Mouse (Mus musculus) hindbrain, embryonic 15.5 days (tissue): ENCODE measurements around the gene Cacna1c. TPM values are rescaled to one million over a fixed set of nuclear protein-coding genes. Genes with fewer than 3 reads are reported as not detected.

ENCODE experiments used
- ATAC-seq: fragments of 200-750 bp; cut with Nextera tagmentation; 2 replicates; pipeline ENCODE4 v1.8.0; 2017; ENCODE audit warnings: low read depth, moderate number of reproducible peaks, moderate TSS enrichment; ENCODE audit not compliant: low FRiP score
- H3K27ac ChIP-seq: fragments of 300-500 bp; sonication (generic); replicated peaks from 2 replicates; pipeline ENCODE4 v1.5.1; 2015; ENCODE audit warnings: mild to moderate bottlenecking, inconsistent platforms
- H3K27me3 ChIP-seq: fragments of 300-500 bp; sonication (generic); 2 replicates; pipeline ENCODE4 v1.6.1; 2015; ENCODE audit warnings: control low read depth, inconsistent platforms
- H3K36me3 ChIP-seq: fragments of 300-500 bp; sonication (generic); 2 replicates; pipeline ENCODE4 v1.6.1; 2015; ENCODE audit warnings: control low read depth, inconsistent platforms
- H3K4me1 ChIP-seq: fragments of 300-500 bp; sonication (generic); replicated peaks from 2 replicates; pipeline ENCODE4 v1.6.1; 2015; ENCODE audit warnings: control low read depth, inconsistent platforms
- H3K4me2 ChIP-seq: fragments of 300-500 bp; sonication (generic); 2 replicates; pipeline ENCODE4 v1.6.1; 2015; ENCODE audit warnings: moderate library complexity, mild to moderate bottlenecking, inconsistent platforms
- H3K4me3 ChIP-seq: fragments of 300-500 bp; sonication (generic); 2 replicates; pipeline ENCODE4 v1.5.1; 2015; ENCODE audit warnings: mild to moderate bottlenecking, inconsistent platforms
- H3K9ac ChIP-seq: fragments of 300-500 bp; sonication (generic); 2 replicates; pipeline ENCODE4 v1.6.1; 2015; ENCODE audit warnings: inconsistent platforms
- H3K9me3 ChIP-seq: fragments of 300-500 bp; sonication (generic); 2 replicates; pipeline ENCODE4 v1.6.1; 2016; ENCODE audit warnings: control low read depth, inconsistent platforms
- WGBS: fragments of 180-500 bp; shearing (Covaris S2); methylation state at CpG from one replicate; pipeline ENCODE4 v1.1.7; 2015; 5-methylcytosine and 5-hydroxymethylcytosine counted together
- polyA plus RNA-seq: library from polyadenylated mRNA; unstranded; fragments of >200 nt; fragmentation: Nextera tagmentation; extraction: Ambion mirVana; gene quantifications from 2 replicates; pipeline ENCODE4 v1.2.1, GENCODE M21; 2015

The Cacna1c gene
- polyA plus RNA-seq, 1 experiment from 2014 or later = 7.0 TPM

- H3K4me1 ChIP-seq = peaks cover 4% of the 10 kb centered on the region; the same call in 1 of the 2 replicates
- H3K4me3 ChIP-seq = no peak overlapping the region
- ATAC-seq = no peak
- WGBS = 50% methylated on average over 7 of the region's 7 CpGs
- H3K4me2 ChIP-seq = no peak overlapping the region
- H3K9ac ChIP-seq = no peak overlapping the region
- H3K36me3 ChIP-seq = no peaks in the 10 kb centered on the region
- H3K27me3 ChIP-seq = no peaks in the 10 kb centered on the region
- no peaks in the 10 kb centered on the region for H3K9me3 ChIP-seq
- no peak overlapping the region for H3K27ac ChIP-seq
Observed at GRCm38 (mm10) chr6:118870241-118870841, 325.9 kb downstream of the Cacna1c start.

GRCm38 (mm10) chr6:118867384-118867783, 328.8 kb downstream of the Cacna1c start:
- 83% methylated on average over 7 of the region's 7 CpGs for WGBS
- no peak for ATAC-seq
- no peaks in the 10 kb centered on the region for H3K36me3 ChIP-seq
- no peak overlapping the region for H3K4me2 ChIP-seq
- no peak overlapping the region for H3K4me3 ChIP-seq
- peaks cover 4% of the 10 kb centered on the region; the same call in 1 of the 2 replicates for H3K4me1 ChIP-seq
- no peak overlapping the region for H3K27ac ChIP-seq
- H3K9ac ChIP-seq = no peak overlapping the region
- no peaks in the 10 kb centered on the region for H3K9me3 ChIP-seq
- H3K27me3 ChIP-seq = no peaks in the 10 kb centered on the region

- 73% methylated on average over 3 of the region's 3 CpGs for WGBS
- H3K9ac ChIP-seq = no peak overlapping the region
- H3K27me3 ChIP-seq = no peaks in the 10 kb centered on the region
- H3K36me3 ChIP-seq = no peaks in the 10 kb centered on the region
- no peaks in the 10 kb centered on the region for H3K9me3 ChIP-seq
- no peak for ATAC-seq
- H3K27ac ChIP-seq = no peak overlapping the region
- no peak overlapping the region for H3K4me3 ChIP-seq
- H3K4me1 ChIP-seq = peaks cover 4% of the 10 kb centered on the region; the same call in 1 of the 2 replicates
- no peak overlapping the region for H3K4me2 ChIP-seq
Observed at GRCm38 (mm10) chr6:118866889-118867288, 329.3 kb downstream of the Cacna1c start.

- ATAC-seq = no peak
- Histone ChIP-seq H3K9ac (no peak overlapping the region), H3K27me3 (no peaks in the 10 kb centered on the region), H3K27ac (no peak overlapping the region), H3K36me3 (no peaks in the 10 kb centered on the region), H3K4me1 (peaks cover 4% of the 10 kb centered on the region; the same call in 1 of the 2 replicates), H3K9me3 (no peaks in the 10 kb centered on the region), H3K4me3 (no peak overlapping the region), H3K4me2 (no peak overlapping the region)
- WGBS = 72% methylated on average over 5 of the region's 5 CpGs
Observed at GRCm38 (mm10) chr6:118865777-118866380, 330.3 kb downstream of the Cacna1c start.

DNA sequence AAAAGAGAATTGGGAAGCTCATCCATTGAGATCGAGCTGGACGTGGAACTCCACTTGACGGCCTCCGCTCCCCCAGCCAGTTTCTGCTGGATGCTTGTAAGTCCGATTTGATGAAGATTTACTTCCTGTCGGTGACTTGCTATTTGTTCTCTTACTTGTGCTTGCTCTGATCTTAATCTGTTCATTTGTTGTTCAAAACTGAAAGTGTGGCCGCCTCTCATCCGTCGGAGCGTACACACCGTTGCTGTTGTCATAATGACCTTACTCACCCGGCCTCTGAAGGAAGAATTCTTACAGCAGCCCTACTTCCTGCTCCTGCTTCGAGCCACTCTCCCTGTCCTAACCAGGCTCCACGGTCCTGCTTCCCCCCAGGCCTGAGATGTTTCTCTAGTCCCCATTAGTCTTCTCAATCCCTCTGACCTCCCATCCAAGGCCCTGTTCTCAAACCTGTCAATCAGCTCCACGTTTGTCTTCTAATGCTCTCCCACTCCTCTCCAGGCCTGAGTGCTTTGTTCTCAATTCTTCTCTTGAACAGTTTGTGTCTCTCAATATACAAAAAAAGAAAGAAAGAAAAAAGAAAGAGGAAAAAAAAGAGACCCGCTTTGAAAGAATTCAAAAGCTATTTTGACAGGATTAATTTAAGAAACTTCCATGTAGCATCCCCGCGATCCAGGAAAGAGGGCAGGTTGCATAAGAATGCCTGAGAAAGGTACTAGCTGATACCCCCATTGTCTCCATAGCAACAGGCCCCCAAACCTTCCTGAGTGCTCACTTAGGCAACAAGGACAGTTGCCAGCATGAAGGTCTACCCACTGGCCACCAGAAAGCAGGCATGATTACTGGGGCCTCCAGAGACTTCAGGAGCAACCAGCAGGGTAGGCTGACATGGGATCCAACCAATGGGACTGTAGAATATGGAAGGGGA, 331.3 kb downstream of the Cacna1c start:
- Histone ChIP-seq H3K9me3 (no peaks in the 10 kb centered on the region), H3K4me1 (peaks cover 4% of the 10 kb centered on the region; the same call in 1 of the 2 replicates), H3K4me2 (no peak overlapping the region), H3K9ac (no peak overlapping the region), H3K36me3 (no peaks in the 10 kb centered on the region), H3K27ac (no peak overlapping the region), H3K4me3 (no peak overlapping the region), H3K27me3 (no peaks in the 10 kb centered on the region)
- no peak for ATAC-seq
- WGBS = 67% methylated on average over 18 of the region's 18 CpGs

DNA sequence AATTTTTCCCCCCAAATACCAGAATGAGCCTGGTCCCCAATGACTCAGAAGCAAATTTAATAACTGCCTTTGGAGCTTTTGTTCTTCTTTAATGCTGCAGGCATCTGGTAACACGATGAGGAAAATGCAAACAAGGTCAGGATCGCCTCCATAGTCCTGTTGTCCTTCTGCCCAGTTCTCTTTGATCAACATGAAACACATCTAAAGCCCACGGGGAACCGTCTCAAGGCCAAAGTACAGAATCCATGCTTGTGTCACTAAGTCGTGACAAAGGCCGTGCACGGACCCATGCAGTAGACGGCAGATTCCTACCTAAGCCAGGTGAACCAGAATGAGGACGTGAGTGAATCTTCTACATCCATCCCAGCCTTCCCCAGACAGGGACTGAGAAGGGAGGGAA, 333.5 kb downstream of the Cacna1c start:
- Histone ChIP-seq H3K36me3 (no peaks in the 10 kb centered on the region), H3K4me3 (no peak overlapping the region), H3K4me1 (no peaks in the 10 kb centered on the region; the same call in 1 of the 2 replicates), H3K4me2 (no peak overlapping the region), H3K27ac (no peak overlapping the region), H3K9ac (no peak overlapping the region), H3K27me3 (no peaks in the 10 kb centered on the region), H3K9me3 (no peaks in the 10 kb centered on the region)
- no peak for ATAC-seq
- 88% methylated on average over 9 of the region's 9 CpGs for WGBS

DNA sequence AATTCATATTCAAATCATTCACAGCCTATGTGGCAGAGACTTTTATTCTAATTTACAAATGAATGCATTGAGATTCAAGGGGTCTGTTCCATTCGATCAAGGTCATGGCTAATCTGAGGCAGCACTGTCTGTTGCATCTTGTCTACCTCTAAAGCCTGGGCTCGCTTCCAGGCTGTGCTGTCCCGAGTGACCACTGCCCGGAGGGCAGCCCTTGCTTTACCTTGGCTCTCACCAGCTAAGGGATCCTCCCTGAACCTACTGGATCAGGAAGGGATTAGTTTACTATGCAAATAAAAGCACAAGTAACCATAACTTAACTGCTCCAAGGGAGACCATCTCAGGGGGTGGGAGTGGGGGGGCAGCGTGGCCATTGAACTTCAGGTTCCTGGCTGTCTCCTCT, 334.1 kb downstream of the Cacna1c start:
- H3K27ac ChIP-seq = no peak overlapping the region
- H3K36me3 ChIP-seq = no peaks in the 10 kb centered on the region
- no peak for ATAC-seq
- H3K9ac ChIP-seq = no peak overlapping the region
- H3K4me2 ChIP-seq = no peak overlapping the region
- WGBS = 63% methylated on average over 5 of the region's 5 CpGs
- H3K4me1 ChIP-seq = no peaks in the 10 kb centered on the region; the same call in 1 of the 2 replicates
- no peaks in the 10 kb centered on the region for H3K27me3 ChIP-seq
- no peaks in the 10 kb centered on the region for H3K9me3 ChIP-seq
- H3K4me3 ChIP-seq = no peak overlapping the region

DNA sequence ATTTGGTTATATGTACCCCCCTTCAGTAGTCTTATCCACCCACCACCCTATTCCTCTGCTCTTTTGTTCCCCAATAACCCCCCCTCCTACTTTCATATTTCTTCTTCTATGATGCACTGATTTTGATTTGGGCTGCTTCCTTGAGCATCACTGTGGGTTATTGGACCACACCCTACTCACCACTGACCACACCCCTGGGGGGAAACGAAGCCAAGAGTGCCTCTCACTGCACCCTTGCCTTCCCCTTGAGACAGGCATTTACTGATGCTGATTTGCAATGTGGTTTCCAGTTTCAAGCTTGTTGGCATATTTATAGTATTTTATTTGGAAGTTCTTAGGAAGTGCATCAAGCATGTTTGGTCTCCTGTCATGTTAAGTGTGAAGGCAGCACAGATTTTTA, 337.8 kb downstream of the Cacna1c start:
- 47% methylated on average over 1 of the region's 1 CpGs for WGBS
- ATAC-seq = no peak

GRCm38 (mm10) chr6:118852131-118852530, 344.1 kb downstream of the Cacna1c start:
- no peak for ATAC-seq
- Histone ChIP-seq H3K27ac (no peak overlapping the region), H3K36me3 (no peaks in the 10 kb centered on the region), H3K9ac (no peak overlapping the region), H3K9me3 (no peaks in the 10 kb centered on the region), H3K4me1 (0 out of 2 replicates have a peak, but pooled peaks cover 7% of the 10 kb centered on the region), H3K4me2 (no peak overlapping the region), H3K4me3 (no peak overlapping the region), H3K27me3 (no peaks in the 10 kb centered on the region)
- WGBS = 69% methylated on average over 6 of the region's 6 CpGs

More for the DNA sequence above, 337.8 kb downstream of the Cacna1c start:
- H3K27ac ChIP-seq = no peak overlapping the region
- H3K27me3 ChIP-seq = no peaks in the 10 kb centered on the region
- no peak overlapping the region for H3K4me2 ChIP-seq
- no peak overlapping the region for H3K9ac ChIP-seq
- H3K36me3 ChIP-seq = no peaks in the 10 kb centered on the region
- no peaks in the 10 kb centered on the region for H3K4me1 ChIP-seq
- no peaks in the 10 kb centered on the region for H3K9me3 ChIP-seq
- no peak overlapping the region for H3K4me3 ChIP-seq

- WGBS = 68% methylated on average over 3 of the region's 3 CpGs
- no peak overlapping the region for H3K27ac ChIP-seq
- H3K9me3 ChIP-seq = no peaks in the 10 kb centered on the region
- no peak overlapping the region for H3K4me3 ChIP-seq
- no peak for ATAC-seq
- H3K36me3 ChIP-seq = no peaks in the 10 kb centered on the region
- peaks cover 17% of the 10 kb centered on the region for H3K4me1 ChIP-seq
- no peak overlapping the region for H3K9ac ChIP-seq
- no peaks in the 10 kb centered on the region for H3K27me3 ChIP-seq
- H3K4me2 ChIP-seq = no peak overlapping the region
Observed at GRCm38 (mm10) chr6:118851086-118851485, 345.1 kb downstream of the Cacna1c start.

- Histone ChIP-seq H3K27ac (no peak overlapping the region), H3K36me3 (no peaks in the 10 kb centered on the region), H3K9me3 (no peaks in the 10 kb centered on the region), H3K4me3 (no peak overlapping the region), H3K4me2 (no peak overlapping the region), H3K9ac (no peak overlapping the region), H3K27me3 (no peaks in the 10 kb centered on the region), H3K4me1 (peaks cover 32% of the 10 kb centered on the region)
- WGBS = 91% methylated on average over 2 of the region's 2 CpGs
- 0 out of 2 replicates have a peak, but pooled peaks have one; percentile 10 for ATAC-seq
Observed at GRCm38 (mm10) chr6:118848640-118849039, 347.6 kb downstream of the Cacna1c start.

GRCm38 (mm10) chr6:118847751-118848150, 348.5 kb downstream of the Cacna1c start:
- Histone ChIP-seq H3K9ac (no peak overlapping the region), H3K4me2 (no peak overlapping the region), H3K27ac (no peak overlapping the region), H3K4me3 (no peak overlapping the region), H3K36me3 (no peaks in the 10 kb centered on the region), H3K9me3 (no peaks in the 10 kb centered on the region), H3K4me1 (peaks cover 32% of the 10 kb centered on the region), H3K27me3 (no peaks in the 10 kb centered on the region)
- 86% methylated on average over 13 of the region's 13 CpGs for WGBS
- no peak for ATAC-seq
